Mouse (Mus musculus) E14TG2a.4 (cell line): ENCODE measurements around the gene Zscan25.
A peak's percentile ranks its signal among the peaks of the same experiment; 100 is the strongest.
"Not testable (repeated sequence)": the region's sequence is repeated elsewhere in the genome, so short reads cannot be mapped to it uniquely, and the experiment has no call there.

ENCODE experiments used
- H3K27me3 ChIP-seq: 2 replicates; pipeline ENCODE4 v1.6.1; 2014; ENCODE audit warnings: low read length, control low read depth; ENCODE audit not compliant: insufficient read depth
- H3K36me3 ChIP-seq: 2 replicates; pipeline ENCODE4 v1.6.1; 2014; ENCODE audit warnings: low read length, control low read depth; ENCODE audit not compliant: insufficient read depth
- H3K4me1 ChIP-seq: replicated peaks from 2 replicates; pipeline ENCODE4 v1.6.1; 2014; ENCODE audit warnings: low read depth, low read length, control low read depth
- H3K4me3 ChIP-seq: replicated peaks from 2 replicates; pipeline ENCODE4 v1.5.1; 2014; ENCODE audit warnings: mild to moderate bottlenecking, low read length
- H3K9me3 ChIP-seq: 2 replicates; pipeline ENCODE4 v1.6.1; 2014; ENCODE audit warnings: low read length, control low read depth
- CTCF ChIP-seq: conservative IDR thresholded peaks from 2 replicates; pipeline ENCODE4 v1.5.1; 2014; ENCODE audit warnings: low read length
- NANOG ChIP-seq: IDR thresholded peaks from 2 replicates; pipeline ENCODE4 v1.6.1; 2014; ENCODE audit warnings: borderline replicate concordance, low read length, mixed read lengths
- POU5F1 ChIP-seq: IDR thresholded peaks from 2 replicates; pipeline ENCODE4 v1.6.1; 2014; ENCODE audit warnings: low read length, borderline replicate concordance

Gene Zscan25

GRCm38 (mm10) chr5:145290697-145291096 is 10.4 kb downstream of the Zscan25 start:
- TF ChIP-seq POU5F1 (no peak), NANOG (no peak), CTCF (no peak)
- no peak overlapping the region for H3K4me3 ChIP-seq
- H3K9me3 ChIP-seq = peaks cover 54% of the 10 kb centered on the region
- H3K4me1 ChIP-seq = peaks cover 9% of the 10 kb centered on the region; the same call in 1 of the 2 replicates
- H3K27me3 ChIP-seq = no peaks in the 10 kb centered on the region
- H3K36me3 ChIP-seq = peaks cover 96% of the 10 kb centered on the region

- no peak for TF ChIP-seq CTCF
- TF ChIP-seq POU5F1 = no peak
- TF ChIP-seq NANOG = no peak
- peaks cover 79% of the 10 kb centered on the region for H3K36me3 ChIP-seq
- no peak overlapping the region for H3K4me3 ChIP-seq
- H3K27me3 ChIP-seq = no peaks in the 10 kb centered on the region
- H3K4me1 ChIP-seq = 0 out of 2 replicates have a peak, but pooled peaks cover 2% of the 10 kb centered on the region
- H3K9me3 ChIP-seq = peaks cover 62% of the 10 kb centered on the region
Measured at GRCm38 (mm10) chr5:145292398-145292797, 12.1 kb downstream of the Zscan25 start.

GRCm38 (mm10) chr5:145300469-145300868 is 20.2 kb downstream of the Zscan25 start:
- H3K9me3 ChIP-seq = peaks cover 61% of the 10 kb centered on the region
- peaks cover 5% of the 10 kb centered on the region for H3K4me1 ChIP-seq
- H3K4me3 ChIP-seq = no peak overlapping the region
- H3K27me3 ChIP-seq = no peaks in the 10 kb centered on the region
- TF ChIP-seq NANOG (no peak), POU5F1 (no peak), CTCF (no peak)
- peaks cover 14% of the 10 kb centered on the region for H3K36me3 ChIP-seq

GRCm38 (mm10) chr5:145301796-145302195 is 21.5 kb downstream of the Zscan25 start:
- not testable (repeated sequence) for H3K4me3 ChIP-seq, H3K4me1 ChIP-seq, H3K27me3 ChIP-seq
- TF ChIP-seq NANOG = peak; percentile 59; the same call in 1 of the 2 replicates
- H3K36me3 ChIP-seq = peaks cover 12% of the 10 kb centered on the region
- H3K9me3 ChIP-seq = peaks cover 58% of the 10 kb centered on the region

- no peaks in the 10 kb centered on the region for H3K27me3 ChIP-seq
- H3K9me3 ChIP-seq = peaks cover 63% of the 10 kb centered on the region
- peaks cover 5% of the 10 kb centered on the region for H3K4me1 ChIP-seq
- peaks cover 12% of the 10 kb centered on the region for H3K36me3 ChIP-seq
- H3K4me3 ChIP-seq = no peak overlapping the region
- TF ChIP-seq POU5F1 = no peak
- peak; percentile 57; the same call in 1 of the 2 replicates for TF ChIP-seq NANOG
- TF ChIP-seq CTCF = no peak
Measured at GRCm38 (mm10) chr5:145302424-145302823, 22.1 kb downstream of the Zscan25 start.

GRCm38 (mm10) chr5:145306953-145307352 is 26.7 kb downstream of the Zscan25 start:
- H3K36me3 ChIP-seq, H3K4me1 ChIP-seq, H3K4me3 ChIP-seq, H3K27me3 ChIP-seq: not testable (repeated sequence)
- H3K9me3 ChIP-seq = peaks cover 53% of the 10 kb centered on the region

- not testable (repeated sequence) for H3K36me3 ChIP-seq, H3K27me3 ChIP-seq, H3K4me1 ChIP-seq, H3K4me3 ChIP-seq
- peaks cover 52% of the 10 kb centered on the region for H3K9me3 ChIP-seq
- peak; percentile 16; the same call in 1 of the 2 replicates for TF ChIP-seq NANOG
Measured at GRCm38 (mm10) chr5:145307811-145308210, 27.5 kb downstream of the Zscan25 start.

GRCm38 (mm10) chr5:145313845-145314244 is 33.5 kb downstream of the Zscan25 start:
- Histone ChIP-seq H3K9me3 (peaks cover 83% of the 10 kb centered on the region), H3K4me3 (no peak overlapping the region), H3K4me1 (no peaks in the 10 kb centered on the region), H3K27me3 (no peaks in the 10 kb centered on the region), H3K36me3 (no peaks in the 10 kb centered on the region)
- no peak for TF ChIP-seq POU5F1
- no peak for TF ChIP-seq NANOG
- no peak for TF ChIP-seq CTCF

GRCm38 (mm10) chr5:145317141-145317540 is 36.8 kb downstream of the Zscan25 start:
- TF ChIP-seq CTCF (no peak), NANOG (no peak), POU5F1 (no peak)
- Histone ChIP-seq H3K4me3 (peak overlapping the region; percentile 32; the same call in 1 of the 2 replicates), H3K36me3 (no peaks in the 10 kb centered on the region), H3K27me3 (no peaks in the 10 kb centered on the region), H3K9me3 (peaks cover 96% of the 10 kb centered on the region), H3K4me1 (no peaks in the 10 kb centered on the region)

GRCm38 (mm10) chr5:145338756-145339155 is 58.5 kb downstream of the Zscan25 start:
- not testable (repeated sequence) for H3K36me3 ChIP-seq, H3K27me3 ChIP-seq, H3K4me3 ChIP-seq, H3K4me1 ChIP-seq, H3K9me3 ChIP-seq
